Mouse (Mus musculus) kidney, adult 9 months (tissue): ENCODE measurements at regions not wholly inside any gene's neighbourhood (a gene's known extent, or its start where the extent isn't known, plus 50 kb on each side); places are given as distances from the start of the nearest gene placed in this dataset.
A peak's percentile ranks its signal among the peaks of the same experiment; 100 is the strongest.

Experiments used
- DNase-seq: peaks from one replicate; pipeline ENCODE4 v3.0.0; 2022

GRCm38 (mm10) chr8:126671594-126671993 lies 77.8 kb upstream of the Irf2bp2 start:
- no peak for DNase-seq

- no peak for DNase-seq
Measured at GRCm38 (mm10) chr8:126669919-126670318, 76.1 kb upstream of the Irf2bp2 start.

GRCm38 (mm10) chr8:126669154-126669553 lies 75.4 kb upstream of the Irf2bp2 start:
- DNase-seq, result peak; percentile 57

GRCm38 (mm10) chr8:126668657-126669025 lies 74.9 kb upstream of the Irf2bp2 start:
- DNase-seq, result no peak

GRCm38 (mm10) chr8:126667721-126668656 lies 74.2 kb upstream of the Irf2bp2 start:
- peak; percentile 95 for DNase-seq

GRCm38 (mm10) chr8:126667086-126667720 lies 73.4 kb upstream of the Irf2bp2 start:
- peak; percentile 62 for DNase-seq

GRCm38 (mm10) chr8:126666327-126667085 lies 72.7 kb upstream of the Irf2bp2 start:
- peak; percentile 100 for DNase-seq

- DNase-seq, result peak; percentile 86
Measured at GRCm38 (mm10) chr8:126665581-126666241, 71.9 kb upstream of the Irf2bp2 start.

GRCm38 (mm10) chr8:126664891-126665290 lies 71.1 kb upstream of the Irf2bp2 start:
- DNase-seq, result peak; percentile 35

- DNase-seq, result peak; percentile 92
Measured at GRCm38 (mm10) chr8:126662797-126663784, 69.3 kb upstream of the Irf2bp2 start.

GRCm38 (mm10) chr8:126662151-126662550 lies 68.4 kb upstream of the Irf2bp2 start:
- DNase-seq, result peak; percentile 86

- peak; percentile 46 for DNase-seq
Measured at GRCm38 (mm10) chr8:126661511-126662142, 67.8 kb upstream of the Irf2bp2 start.

- DNase-seq, result no peak
Measured at GRCm38 (mm10) chr8:126660658-126661316, 67.0 kb upstream of the Irf2bp2 start.

- DNase-seq, result no peak
Measured at GRCm38 (mm10) chr8:126659691-126660657, 66.2 kb upstream of the Irf2bp2 start.

- DNase-seq, result no peak
Measured at GRCm38 (mm10) chr8:126657546-126657945, 63.8 kb upstream of the Irf2bp2 start.

GRCm38 (mm10) chr8:126656554-126657260 lies 62.9 kb upstream of the Irf2bp2 start:
- peak; percentile 84 for DNase-seq

- DNase-seq, result no peak
Measured at GRCm38 (mm10) chr8:126655565-126655964, 61.8 kb upstream of the Irf2bp2 start.

GRCm38 (mm10) chr8:126654353-126654752 lies 60.6 kb upstream of the Irf2bp2 start:
- DNase-seq, result no peak
